Mouse (Mus musculus): ENCODE results near the gene Ephb2. TPM values are rescaled to one million over a fixed set of nuclear protein-coding genes. Genes with fewer than 3 reads are reported as not detected.

Gene Ephb2
- total RNA-seq, 1 experiment: 15.5 TPM

- H3K4me1 ChIP-seq (ENCODE audit: control insufficient read depth in 2 of 2, insufficient read depth in 2 of 2, low read length in 2 of 2, poor library complexity in 1 of 2): peaks cover 17 to 21% of the 10 kb centered on the region in 2 experiments; a peak in 3 of 4 replicates
- no peak overlapping the region for H3K4me3 ChIP-seq (ENCODE audit: insufficient read depth in 1 of 2, low read depth in 1 of 2, low read length in 2 of 2, poor library complexity in 1 of 2, severe bottlenecking in 1 of 2)
- peak overlapping the region; percentile 50; the same call in 1 of the 2 replicates for H3K27ac ChIP-seq (ENCODE audit: insufficient read depth, low read depth, low read length, poor library complexity, severe bottlenecking)
- H3K36me3 ChIP-seq (ENCODE audit: control insufficient read depth, insufficient read depth, low read length, poor library complexity, severe bottlenecking): no peaks in the 10 kb centered on the region
- no peak for DNase-seq (ENCODE audit: low read depth, low spot score)
- in situ Hi-C loops (cut with MboI; ENCODE audit: low sequenced_read_pairs in 2 of 2, unreplicated experiment in 2 of 2): no loop called here
- no peak for TF ChIP-seq ZNF384 (IDR thresholded peaks at IDR 0.05; ENCODE audit: low read depth, low read length)
- H3K9ac ChIP-seq (ENCODE audit: insufficient read depth, low read depth, low read length, poor library complexity, severe bottlenecking): no peak overlapping the region
- H3K9me3 ChIP-seq (ENCODE audit: control insufficient read depth, insufficient read depth, low read depth, low read length): no peaks in the 10 kb centered on the region
These were observed 70.7 kb downstream of the Ephb2 start for GRCm38 (mm10) chr4:136765080-136765479.

GRCm38 (mm10) chr4:136763349-136763748 lies 72.4 kb downstream of the Ephb2 start:
- DNase-seq (ENCODE audit: low read depth, low spot score): no peak
- Histone ChIP-seq H3K9me3 (ENCODE audit: control insufficient read depth, insufficient read depth, low read depth, low read length) (no peaks in the 10 kb centered on the region), H3K4me3 (ENCODE audit: insufficient read depth in 1 of 2, low read depth in 1 of 2, low read length in 2 of 2, poor library complexity in 1 of 2, severe bottlenecking in 1 of 2) (0 out of 4 replicates have a peak overlapping the region, but pooled peaks of 1 of the 2 experiments have one; percentile 17), H3K27ac (ENCODE audit: insufficient read depth, low read depth, low read length, poor library complexity, severe bottlenecking) (no peak overlapping the region), H3K9ac (ENCODE audit: insufficient read depth, low read depth, low read length, poor library complexity, severe bottlenecking) (no peak overlapping the region), H3K36me3 (ENCODE audit: control insufficient read depth, insufficient read depth, low read length, poor library complexity, severe bottlenecking) (no peaks in the 10 kb centered on the region), H3K4me1 (ENCODE audit: control insufficient read depth in 2 of 2, insufficient read depth in 2 of 2, low read length in 2 of 2, poor library complexity in 1 of 2) (peaks cover 19 to 21% of the 10 kb centered on the region in 2 experiments; a peak in 3 of 4 replicates)
- in situ Hi-C loops (cut with MboI; ENCODE audit: low sequenced_read_pairs in 2 of 2, unreplicated experiment in 2 of 2): no loop called here
- TF ChIP-seq MAFK (IDR thresholded peaks at IDR 0.05; ENCODE audit: insufficient read depth, low read depth, low read length): no peak

- Histone ChIP-seq H3K4me1 (ENCODE audit: control insufficient read depth in 2 of 2, insufficient read depth in 2 of 2, low read length in 2 of 2, poor library complexity in 1 of 2) (peaks cover 19 to 24% of the 10 kb centered on the region in 2 experiments; a peak in 3 of 4 replicates), H3K4me3 (ENCODE audit: insufficient read depth in 1 of 2, low read depth in 1 of 2, low read length in 2 of 2, poor library complexity in 1 of 2, severe bottlenecking in 1 of 2) (no peak overlapping the region), H3K9me3 (ENCODE audit: control insufficient read depth, insufficient read depth, low read depth, low read length) (no peaks in the 10 kb centered on the region), H3K27ac (ENCODE audit: insufficient read depth, low read depth, low read length, poor library complexity, severe bottlenecking) (no peak overlapping the region), H3K36me3 (ENCODE audit: control insufficient read depth, insufficient read depth, low read length, poor library complexity, severe bottlenecking) (no peaks in the 10 kb centered on the region), H3K9ac (ENCODE audit: insufficient read depth, low read depth, low read length, poor library complexity, severe bottlenecking) (no peak overlapping the region)
- no peak for DNase-seq (ENCODE audit: low read depth, low spot score)
- no peak for TF ChIP-seq CHD2 (IDR thresholded peaks at IDR 0.05; ENCODE audit: low read depth, low read length)
- in situ Hi-C loops (cut with MboI; ENCODE audit: low sequenced_read_pairs in 2 of 2, unreplicated experiment in 2 of 2): no loop called here
These were observed 73.9 kb downstream of the Ephb2 start for GRCm38 (mm10) chr4:136761713-136762380.

GRCm38 (mm10) chr4:136760882-136761281 lies 74.9 kb downstream of the Ephb2 start:
- TF ChIP-seq MAFK (IDR thresholded peaks at IDR 0.05; ENCODE audit: insufficient read depth, low read depth, low read length) (no peak), HCFC1 (IDR thresholded peaks at IDR 0.05; ENCODE audit: borderline replicate concordance, insufficient read depth, low read length) (no peak), CHD2 (IDR thresholded peaks at IDR 0.05; ENCODE audit: low read depth, low read length) (no peak), ZNF384 (IDR thresholded peaks at IDR 0.05; ENCODE audit: low read depth, low read length) (no peak), ZC3H11A (IDR thresholded peaks at IDR 0.05; ENCODE audit: borderline replicate concordance, low read depth, low read length) (no peak)
- in situ Hi-C loops (cut with MboI; ENCODE audit: low sequenced_read_pairs in 2 of 2, unreplicated experiment in 2 of 2): no loop called here
- no peak for DNase-seq (ENCODE audit: low read depth, low spot score)
- peaks cover 16 to 22% of the 10 kb centered on the region in 2 experiments; a peak in 3 of 4 replicates for H3K4me1 ChIP-seq (ENCODE audit: control insufficient read depth in 2 of 2, insufficient read depth in 2 of 2, low read length in 2 of 2, poor library complexity in 1 of 2)
- no peak overlapping the region for H3K4me3 ChIP-seq (ENCODE audit: insufficient read depth in 1 of 2, low read depth in 1 of 2, low read length in 2 of 2, poor library complexity in 1 of 2, severe bottlenecking in 1 of 2)
- no peak overlapping the region for H3K27ac ChIP-seq (ENCODE audit: insufficient read depth, low read depth, low read length, poor library complexity, severe bottlenecking)
- H3K9me3 ChIP-seq (ENCODE audit: control insufficient read depth, insufficient read depth, low read depth, low read length): no peaks in the 10 kb centered on the region
- no peaks in the 10 kb centered on the region for H3K36me3 ChIP-seq (ENCODE audit: control insufficient read depth, insufficient read depth, low read length, poor library complexity, severe bottlenecking)
- H3K9ac ChIP-seq (ENCODE audit: insufficient read depth, low read depth, low read length, poor library complexity, severe bottlenecking): no peak overlapping the region

GRCm38 (mm10) chr4:136757096-136757495 lies 78.7 kb downstream of the Ephb2 start:
- no peaks in the 10 kb centered on the region for H3K9me3 ChIP-seq (ENCODE audit: control insufficient read depth, insufficient read depth, low read depth, low read length)
- H3K36me3 ChIP-seq (ENCODE audit: control insufficient read depth, insufficient read depth, low read length, poor library complexity, severe bottlenecking): no peaks in the 10 kb centered on the region
- no peak overlapping the region for H3K4me3 ChIP-seq (ENCODE audit: insufficient read depth in 1 of 2, low read depth in 1 of 2, low read length in 2 of 2, poor library complexity in 1 of 2, severe bottlenecking in 1 of 2)
- H3K27ac ChIP-seq (ENCODE audit: insufficient read depth, low read depth, low read length, poor library complexity, severe bottlenecking): no peak overlapping the region
- in situ Hi-C loops (cut with MboI; ENCODE audit: low sequenced_read_pairs in 2 of 2, unreplicated experiment in 2 of 2): no loop called here
- DNase-seq (ENCODE audit: low read depth, low spot score): no peak
- TF ChIP-seq HCFC1 (IDR thresholded peaks at IDR 0.05; ENCODE audit: borderline replicate concordance, insufficient read depth, low read length): no peak
- H3K4me1 ChIP-seq (ENCODE audit: control insufficient read depth in 2 of 2, insufficient read depth in 2 of 2, low read length in 2 of 2, poor library complexity in 1 of 2): peaks cover 11 to 14% of the 10 kb centered on the region in 2 experiments
- H3K9ac ChIP-seq (ENCODE audit: insufficient read depth, low read depth, low read length, poor library complexity, severe bottlenecking): no peak overlapping the region

Data from ES-E14 (cell line).